Mouse (Mus musculus): Measurements from ENCODE around the gene Ptpn12. TPM values are rescaled to one million over a fixed set of nuclear protein-coding genes. Genes with fewer than 3 reads are reported as not detected.
A peak's percentile ranks its signal among the peaks of the same experiment; 100 is the strongest.

Ptpn12 gene
- polyA plus RNA-seq, 1 experiment: 12.5 TPM

GRCm38 (mm10) chr5:21053571-21054307 lies 2.0 kb downstream of the Ptpn12 start:
- Histone ChIP-seq H3K27me3 (ENCODE audit: control insufficient read depth, insufficient read depth, low read length) (no peaks in the 10 kb centered on the region), H3K4me1 (ENCODE audit: control insufficient read depth, insufficient read depth, low read length) (peaks cover 8% of the 10 kb centered on the region), H3K4me3 (ENCODE audit: control insufficient read depth, low read depth, low read length) (no peak overlapping the region), H3K27ac (ENCODE audit: control insufficient read depth, insufficient read depth, low read depth, low read length) (no peak overlapping the region), H3K36me3 (ENCODE audit: control insufficient read depth, insufficient read depth, low read length) (no peaks in the 10 kb centered on the region)
- TF ChIP-seq CTCF (IDR thresholded peaks at IDR 0.05; ENCODE audit: control insufficient read depth, insufficient read depth, insufficient replicate concordance, low read depth, low read length) (no peak), POLR2A (IDR thresholded peaks at IDR 0.05; ENCODE audit: control insufficient read depth, low read depth, low read length) (no peak)

DNA sequence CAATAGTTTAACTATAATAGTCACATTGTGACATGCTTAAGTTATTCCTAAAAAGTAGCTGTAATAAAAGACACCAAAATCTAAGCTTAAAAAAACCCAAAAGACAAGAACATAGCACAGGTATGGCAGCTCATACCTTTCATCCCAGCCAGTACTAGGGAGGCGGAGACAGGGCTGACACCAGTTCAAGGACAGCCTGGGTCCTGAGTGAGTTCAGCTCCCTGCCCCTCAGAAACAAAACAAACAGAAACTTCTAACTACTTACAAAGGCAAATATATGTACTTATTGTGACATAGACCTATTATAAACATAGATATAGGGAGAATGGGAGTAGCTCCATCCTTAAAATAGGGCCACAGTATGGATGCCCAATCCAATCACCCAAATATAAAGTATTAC lies 3.2 kb downstream of the Ptpn12 start:
- Histone ChIP-seq H3K4me1 (ENCODE audit: control insufficient read depth, insufficient read depth, low read length) (peaks cover 8% of the 10 kb centered on the region), H3K27ac (ENCODE audit: control insufficient read depth, insufficient read depth, low read depth, low read length) (no peak overlapping the region), H3K36me3 (ENCODE audit: control insufficient read depth, insufficient read depth, low read length) (no peaks in the 10 kb centered on the region), H3K27me3 (ENCODE audit: control insufficient read depth, insufficient read depth, low read length) (no peaks in the 10 kb centered on the region), H3K4me3 (ENCODE audit: control insufficient read depth, low read depth, low read length) (no peak overlapping the region)
- TF ChIP-seq CTCF (IDR thresholded peaks at IDR 0.05; ENCODE audit: control insufficient read depth, insufficient read depth, insufficient replicate concordance, low read depth, low read length) (no peak), POLR2A (IDR thresholded peaks at IDR 0.05; ENCODE audit: control insufficient read depth, low read depth, low read length) (no peak)

- H3K27ac ChIP-seq (ENCODE audit: control insufficient read depth, insufficient read depth, low read depth, low read length): no peak overlapping the region
- no peak overlapping the region for H3K4me3 ChIP-seq (ENCODE audit: control insufficient read depth, low read depth, low read length)
- H3K4me1 ChIP-seq (ENCODE audit: control insufficient read depth, insufficient read depth, low read length): peaks cover 8% of the 10 kb centered on the region
- H3K36me3 ChIP-seq (ENCODE audit: control insufficient read depth, insufficient read depth, low read length): no peaks in the 10 kb centered on the region
- no peaks in the 10 kb centered on the region for H3K27me3 ChIP-seq (ENCODE audit: control insufficient read depth, insufficient read depth, low read length)
- no peak for TF ChIP-seq POLR2A (IDR thresholded peaks at IDR 0.05; ENCODE audit: control insufficient read depth, low read depth, low read length)
- no peak for TF ChIP-seq CTCF (IDR thresholded peaks at IDR 0.05; ENCODE audit: control insufficient read depth, insufficient read depth, insufficient replicate concordance, low read depth, low read length)
These were observed 5.0 kb downstream of the Ptpn12 start for GRCm38 (mm10) chr5:21050770-21051122.

DNA sequence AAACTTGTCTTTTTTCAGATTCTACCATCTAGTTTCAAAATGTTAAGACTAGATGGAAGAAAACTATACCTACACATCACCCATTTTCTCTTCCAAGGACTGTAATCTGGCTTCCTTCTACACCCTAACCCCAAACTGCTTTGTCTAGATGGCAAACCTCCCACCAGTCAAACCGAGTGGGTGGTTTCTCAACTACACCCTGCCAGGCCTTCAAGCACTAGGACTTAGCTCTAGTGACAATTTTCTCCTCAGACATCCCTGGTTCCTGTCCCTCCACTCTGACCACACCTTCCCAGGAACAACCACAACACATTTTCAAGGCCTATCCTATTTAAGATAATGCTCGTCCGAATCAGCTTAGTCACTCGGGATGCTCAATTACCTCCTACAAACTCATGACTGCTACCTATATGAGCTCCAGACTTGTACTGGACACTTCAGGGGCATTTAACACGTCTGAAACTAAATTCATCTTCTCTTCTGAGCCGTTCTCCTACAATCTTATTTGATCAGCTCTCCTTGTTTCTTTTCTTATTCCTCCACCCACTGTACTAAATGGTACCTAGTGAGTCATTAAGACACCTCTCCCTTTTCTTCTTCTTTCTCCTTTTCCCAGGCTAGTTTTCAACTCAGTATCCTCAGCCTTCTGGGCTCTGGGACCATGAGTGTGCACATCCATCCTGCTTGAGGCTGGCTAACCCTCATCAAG lies 5.5 kb downstream of the Ptpn12 start:
- TF ChIP-seq POLR2A (IDR thresholded peaks at IDR 0.05; ENCODE audit: control insufficient read depth, low read depth, low read length) (no peak), CTCF (IDR thresholded peaks at IDR 0.05; ENCODE audit: control insufficient read depth, insufficient read depth, insufficient replicate concordance, low read depth, low read length) (no peak)
- H3K4me1 ChIP-seq (ENCODE audit: control insufficient read depth, insufficient read depth, low read length): peaks cover 8% of the 10 kb centered on the region
- no peaks in the 10 kb centered on the region for H3K27me3 ChIP-seq (ENCODE audit: control insufficient read depth, insufficient read depth, low read length)
- H3K27ac ChIP-seq (ENCODE audit: control insufficient read depth, insufficient read depth, low read depth, low read length): no peak overlapping the region
- no peaks in the 10 kb centered on the region for H3K36me3 ChIP-seq (ENCODE audit: control insufficient read depth, insufficient read depth, low read length)
- H3K4me3 ChIP-seq (ENCODE audit: control insufficient read depth, low read depth, low read length): no peak overlapping the region

- no peaks in the 10 kb centered on the region for H3K27me3 ChIP-seq (ENCODE audit: control insufficient read depth, insufficient read depth, low read length)
- H3K4me1 ChIP-seq (ENCODE audit: control insufficient read depth, insufficient read depth, low read length): peaks cover 2% of the 10 kb centered on the region; the same call in 1 of the 2 replicates
- no peak overlapping the region for H3K27ac ChIP-seq (ENCODE audit: control insufficient read depth, insufficient read depth, low read depth, low read length)
- TF ChIP-seq POLR2A (IDR thresholded peaks at IDR 0.05; ENCODE audit: control insufficient read depth, low read depth, low read length) (no peak), CTCF (IDR thresholded peaks at IDR 0.05; ENCODE audit: control insufficient read depth, insufficient read depth, insufficient replicate concordance, low read depth, low read length) (no peak)
- no peak overlapping the region for H3K4me3 ChIP-seq (ENCODE audit: control insufficient read depth, low read depth, low read length)
- no peaks in the 10 kb centered on the region for H3K36me3 ChIP-seq (ENCODE audit: control insufficient read depth, insufficient read depth, low read length)
These were observed 6.7 kb downstream of the Ptpn12 start for GRCm38 (mm10) chr5:21049006-21049405.

DNA sequence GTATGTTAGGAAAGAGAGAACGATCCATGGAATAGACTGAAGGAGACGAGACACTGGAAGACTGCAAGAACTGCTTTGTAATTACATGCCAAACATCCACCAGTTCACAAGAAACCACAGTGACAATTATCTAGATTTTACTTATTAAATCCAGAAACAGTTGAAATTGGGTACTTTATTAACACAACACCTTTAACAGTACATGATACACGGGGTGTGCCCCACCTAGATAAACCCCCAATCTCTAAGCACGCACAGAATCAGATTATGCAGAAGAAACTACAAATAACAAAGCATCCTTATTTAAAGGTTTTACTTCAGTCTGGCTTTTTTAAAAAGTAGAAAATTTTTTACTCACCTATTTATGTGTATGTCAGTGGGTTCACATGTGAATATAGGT lies 8.6 kb downstream of the Ptpn12 start:
- H3K27ac ChIP-seq (ENCODE audit: control insufficient read depth, insufficient read depth, low read depth, low read length): no peak overlapping the region
- TF ChIP-seq CTCF (IDR thresholded peaks at IDR 0.05; ENCODE audit: control insufficient read depth, insufficient read depth, insufficient replicate concordance, low read depth, low read length) (no peak), POLR2A (IDR thresholded peaks at IDR 0.05; ENCODE audit: control insufficient read depth, low read depth, low read length) (no peak)
- no peak overlapping the region for H3K4me3 ChIP-seq (ENCODE audit: control insufficient read depth, low read depth, low read length)
- H3K36me3 ChIP-seq (ENCODE audit: control insufficient read depth, insufficient read depth, low read length): no peaks in the 10 kb centered on the region
- H3K27me3 ChIP-seq (ENCODE audit: control insufficient read depth, insufficient read depth, low read length): no peaks in the 10 kb centered on the region
- no peaks in the 10 kb centered on the region for H3K4me1 ChIP-seq (ENCODE audit: control insufficient read depth, insufficient read depth, low read length)

GRCm38 (mm10) chr5:21046150-21047048 lies 9.3 kb downstream of the Ptpn12 start:
- H3K4me1 ChIP-seq (ENCODE audit: control insufficient read depth, insufficient read depth, low read length): no peaks in the 10 kb centered on the region
- TF ChIP-seq POLR2A (IDR thresholded peaks at IDR 0.05; ENCODE audit: control insufficient read depth, low read depth, low read length): no peak
- no peak for TF ChIP-seq CTCF (IDR thresholded peaks at IDR 0.05; ENCODE audit: control insufficient read depth, insufficient read depth, insufficient replicate concordance, low read depth, low read length)
- H3K27ac ChIP-seq (ENCODE audit: control insufficient read depth, insufficient read depth, low read depth, low read length): no peak overlapping the region
- H3K4me3 ChIP-seq (ENCODE audit: control insufficient read depth, low read depth, low read length): peak overlapping the region; percentile 17; the same call in 1 of the 2 replicates
- no peaks in the 10 kb centered on the region for H3K27me3 ChIP-seq (ENCODE audit: control insufficient read depth, insufficient read depth, low read length)
- H3K36me3 ChIP-seq (ENCODE audit: control insufficient read depth, insufficient read depth, low read length): no peaks in the 10 kb centered on the region
